Mouse (Mus musculus): ENCODE data around the gene Cacna2d1.

The Cacna2d1 gene

DNA sequence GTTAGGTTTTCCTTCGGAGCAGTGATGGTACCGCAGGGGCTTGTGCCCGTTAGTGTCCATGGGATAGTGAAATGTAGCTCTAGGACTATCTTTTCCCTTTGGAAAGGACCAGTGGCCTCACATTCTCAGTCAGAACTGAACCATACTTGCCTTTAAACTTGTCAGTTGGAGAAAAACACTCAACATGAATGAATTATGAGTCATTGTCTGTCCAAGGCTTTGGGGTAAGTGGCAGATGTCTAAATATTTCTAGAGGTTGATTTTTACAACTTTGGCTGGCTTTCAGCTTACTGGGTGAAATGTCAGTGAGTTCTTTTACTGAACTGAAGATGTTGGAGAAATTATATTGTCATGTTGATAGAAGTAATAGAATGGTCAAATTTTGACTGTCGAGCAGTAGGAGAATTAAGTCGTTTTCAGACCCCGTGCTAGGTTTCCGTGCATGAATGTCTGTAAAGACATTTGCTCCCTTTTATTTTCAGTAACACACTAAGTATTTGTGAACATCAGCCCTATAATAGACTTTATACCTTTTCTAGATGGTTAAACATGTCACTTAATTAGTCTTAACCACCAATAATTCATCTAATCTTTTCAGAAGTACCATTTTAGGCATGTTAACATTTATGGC lies 50.9 kb downstream of the Cacna2d1 start:
- DNase-seq: no peak

DNA sequence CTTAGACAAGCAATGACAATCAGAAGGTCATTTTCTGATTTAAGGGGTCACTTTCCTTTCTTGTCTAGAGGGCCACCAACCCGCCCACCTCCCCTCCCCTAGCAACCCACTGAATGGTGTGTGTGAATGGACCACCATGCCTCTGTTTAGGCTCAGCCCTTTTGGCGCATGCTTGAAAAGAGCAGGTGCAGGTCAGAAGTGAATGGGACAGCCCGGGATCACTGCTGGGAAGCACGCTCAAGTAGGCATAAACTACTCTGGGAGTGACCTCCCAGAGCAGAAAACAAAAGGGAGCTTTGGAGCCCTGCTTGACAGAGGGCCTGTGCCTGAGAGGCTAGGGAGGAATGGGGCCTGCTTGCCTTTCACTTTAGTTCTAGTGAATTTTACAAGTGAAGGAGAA lies 51.4 kb downstream of the Cacna2d1 start:
- DNase-seq: no peak

DNA sequence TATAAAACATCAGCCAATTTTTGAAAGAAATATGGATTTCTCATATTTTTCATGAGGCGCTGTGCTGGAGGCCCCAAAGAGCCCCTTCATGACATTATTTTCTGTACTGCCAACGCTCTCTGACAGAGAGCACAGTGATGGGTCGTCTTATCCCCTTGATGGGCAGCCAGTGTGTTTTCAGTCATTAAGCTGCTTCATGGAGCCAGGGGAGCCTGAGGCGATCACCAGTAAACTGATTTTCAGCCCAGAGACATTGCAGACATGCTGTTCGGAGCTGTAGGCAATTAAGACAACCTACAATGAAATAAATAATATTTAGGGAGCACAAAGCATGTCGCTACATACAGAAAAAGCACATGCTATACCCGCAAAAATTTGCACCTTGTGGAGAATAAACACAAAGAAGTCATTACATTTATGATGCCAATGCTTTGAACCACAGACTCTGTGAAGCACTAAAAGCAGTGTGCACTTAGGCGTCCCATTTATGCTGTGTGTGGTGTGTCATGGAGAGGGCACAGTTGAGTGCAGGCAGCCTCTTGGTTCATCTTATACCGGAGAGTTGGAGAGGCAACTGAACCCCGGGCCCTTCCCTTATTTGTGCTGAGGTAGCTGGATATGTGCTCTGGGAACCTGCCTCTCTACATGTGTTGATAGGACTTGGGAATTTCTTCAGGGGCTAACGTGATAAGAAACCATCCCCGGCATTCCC lies 57.1 kb downstream of the Cacna2d1 start:
- DNase-seq: no peak

DNA sequence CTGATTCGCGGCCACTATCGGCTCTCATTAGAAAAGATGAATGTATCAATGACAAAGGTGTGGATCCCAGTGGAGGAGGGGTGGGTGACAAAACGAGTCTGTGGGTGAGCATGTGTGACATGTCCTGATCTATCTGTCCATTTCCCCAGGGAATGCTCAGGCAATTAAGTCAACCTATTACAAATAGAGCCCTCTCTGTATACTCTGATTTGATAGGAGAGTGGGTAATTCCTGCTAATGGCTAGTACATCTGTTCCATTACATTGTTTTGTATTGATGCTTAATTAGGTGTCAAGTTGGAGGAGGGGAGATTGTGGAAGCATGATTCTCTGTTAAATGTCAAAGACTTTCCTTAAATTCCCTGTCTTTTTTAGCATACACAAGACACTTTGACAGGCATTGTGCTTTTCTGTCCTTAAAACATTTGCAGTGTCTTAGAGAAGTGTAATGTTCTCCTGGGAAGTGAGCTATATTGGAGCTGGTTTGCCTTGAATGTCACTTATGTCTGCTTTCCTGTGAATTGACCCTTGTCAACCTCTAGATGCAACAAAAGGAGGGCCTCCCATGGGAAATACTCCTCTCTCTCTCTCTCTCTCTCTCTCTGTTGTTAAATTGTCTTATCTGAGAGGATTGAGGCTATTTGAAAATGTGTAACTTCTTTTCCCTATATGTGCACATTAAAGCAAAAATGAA lies 58.9 kb downstream of the Cacna2d1 start:
- no peak for DNase-seq

DNA sequence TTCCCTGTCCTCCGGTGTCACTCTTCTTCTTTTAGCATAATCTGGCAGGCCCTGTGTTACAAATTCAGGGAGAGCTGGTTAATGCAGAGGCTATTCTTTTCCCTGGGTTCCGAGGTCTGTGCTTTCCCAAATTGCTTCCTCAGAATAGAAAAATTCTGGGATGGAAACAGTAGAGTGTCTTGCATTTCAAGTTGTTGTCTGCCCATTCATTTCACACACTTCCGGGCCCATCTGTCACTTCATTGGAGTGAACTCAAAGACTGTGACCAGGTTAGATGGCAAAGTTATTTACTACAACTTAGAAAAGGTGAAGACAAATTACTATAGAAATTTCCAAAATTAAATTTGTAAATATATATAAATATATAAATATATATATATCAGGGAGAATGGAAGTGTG lies 62.7 kb downstream of the Cacna2d1 start:
- DNase-seq: no peak

DNA sequence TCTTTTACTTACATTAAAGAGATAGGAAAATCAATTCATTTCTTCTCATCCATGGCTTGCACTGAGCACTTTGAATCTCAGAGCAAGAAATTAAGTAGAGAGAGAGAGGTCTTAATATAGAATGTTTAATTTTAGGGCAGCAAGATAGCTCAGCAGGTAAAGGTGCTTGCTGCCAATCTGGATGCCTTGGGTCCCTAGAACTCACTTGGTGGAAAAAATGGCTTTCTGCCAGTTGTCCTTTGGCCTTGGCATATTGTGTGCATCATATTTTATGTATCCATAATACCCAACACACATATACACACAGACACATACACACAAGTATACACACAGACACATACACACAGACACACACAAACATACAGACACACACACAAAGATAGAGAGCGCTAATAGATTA lies 63.3 kb downstream of the Cacna2d1 start:
- no peak for DNase-seq

DNA sequence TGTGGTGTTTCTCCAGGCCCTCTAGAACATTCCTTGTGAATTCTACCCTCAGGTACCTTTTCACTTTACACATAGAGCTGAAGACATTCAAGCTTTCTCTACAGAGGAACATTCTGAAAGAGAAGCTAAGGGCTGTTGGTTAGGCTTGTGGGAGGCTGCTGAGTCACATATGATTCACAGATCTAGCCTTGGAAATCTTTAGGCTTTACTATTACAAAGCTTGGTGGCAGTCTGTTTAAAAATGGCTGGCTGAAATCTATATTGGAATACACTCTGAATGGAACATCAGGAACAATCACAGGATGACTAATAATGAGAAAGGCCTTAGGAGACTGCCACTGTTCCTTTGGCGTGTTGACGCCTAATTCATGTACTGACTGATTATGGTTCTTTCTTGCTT lies 66.4 kb downstream of the Cacna2d1 start:
- no peak for DNase-seq

DNA sequence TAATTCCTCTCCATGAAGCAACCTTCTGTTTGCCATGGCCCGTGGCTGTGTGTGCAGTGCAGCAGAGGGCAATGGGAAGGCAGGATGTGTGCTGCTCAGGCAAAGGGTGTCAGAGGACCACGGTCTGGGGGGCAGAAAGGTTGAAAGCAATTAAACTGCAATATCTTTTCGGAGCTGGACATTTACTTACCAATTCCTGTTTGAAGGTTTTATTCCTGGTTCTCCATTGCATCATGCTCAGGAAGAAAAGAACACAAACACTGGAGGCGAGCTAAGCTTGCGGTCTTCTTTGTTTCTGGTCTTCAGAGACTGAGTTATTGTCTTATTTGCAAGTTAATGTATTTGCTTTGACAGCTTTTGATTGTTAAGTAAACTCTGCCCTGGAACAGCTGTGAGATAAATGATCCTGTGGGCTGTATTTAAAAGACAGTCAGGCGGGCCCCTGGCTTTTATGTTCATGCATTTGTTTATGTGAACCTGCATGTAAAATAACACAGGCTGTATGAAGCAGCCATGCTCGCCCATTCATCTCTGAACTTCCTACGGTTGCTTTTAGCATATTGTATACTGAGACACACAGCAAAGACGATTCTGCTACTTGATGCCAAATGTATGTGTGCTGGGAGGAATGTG lies 68.1 kb downstream of the Cacna2d1 start:
- no peak for DNase-seq

DNA sequence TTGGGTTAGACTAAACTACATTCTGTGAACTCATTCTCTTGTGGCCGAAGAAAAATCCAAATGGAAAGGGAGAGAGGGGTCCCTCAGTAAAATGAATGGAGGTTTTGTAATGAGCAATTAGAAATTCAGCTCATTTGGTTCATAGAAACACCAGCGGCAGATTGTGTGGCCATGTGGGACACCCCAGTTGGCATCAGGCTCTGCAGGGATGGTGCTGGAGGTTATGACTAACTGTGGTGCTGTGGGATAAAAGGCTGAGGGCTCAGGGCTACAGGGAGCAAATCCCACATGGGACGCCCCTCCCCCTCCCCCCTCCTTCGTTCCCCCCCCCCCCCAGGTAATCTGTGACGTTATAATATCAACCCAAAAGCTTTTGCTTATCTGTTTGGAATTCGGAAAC lies 69.8 kb downstream of the Cacna2d1 start:
- DNase-seq: no peak

DNA sequence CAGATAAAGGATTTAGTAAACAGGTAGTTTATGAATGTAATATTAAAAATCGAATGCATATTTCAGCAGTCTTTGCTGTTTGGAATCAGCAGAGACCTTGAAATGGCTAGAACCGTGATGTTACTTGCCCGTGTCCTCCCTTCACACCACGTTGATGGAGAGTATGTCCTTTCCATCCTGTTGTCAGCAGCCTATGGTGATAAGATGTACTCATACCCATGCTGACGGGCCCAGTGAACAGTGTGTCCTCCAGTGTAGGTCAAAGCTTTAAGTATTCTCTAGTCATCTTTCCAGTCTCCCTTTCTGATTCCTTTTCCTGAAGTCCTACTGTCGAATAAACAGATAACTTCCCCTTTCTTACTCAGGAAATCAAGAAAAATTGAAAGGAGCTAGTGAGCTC lies 72.5 kb downstream of the Cacna2d1 start:
- no peak for DNase-seq

DNA sequence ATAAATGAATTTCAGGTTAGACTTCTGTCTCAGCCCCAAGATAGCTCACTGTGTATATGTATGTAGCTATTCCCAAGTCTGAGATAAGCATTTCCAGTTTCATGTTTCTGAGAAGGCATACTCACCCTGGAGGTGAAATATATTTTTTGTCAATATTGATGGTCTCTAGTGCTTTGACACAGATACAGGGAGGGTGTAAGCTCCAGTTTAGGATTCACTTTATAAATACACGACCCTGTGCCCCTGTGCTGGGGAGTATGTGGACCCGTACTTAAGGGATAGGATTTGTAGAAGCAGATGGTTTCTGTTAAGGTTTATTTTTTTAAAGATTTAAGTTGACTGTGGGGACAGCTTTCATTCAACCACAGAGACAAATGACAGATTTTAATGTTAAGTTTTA lies 79.2 kb downstream of the Cacna2d1 start:
- DNase-seq: no peak

DNA sequence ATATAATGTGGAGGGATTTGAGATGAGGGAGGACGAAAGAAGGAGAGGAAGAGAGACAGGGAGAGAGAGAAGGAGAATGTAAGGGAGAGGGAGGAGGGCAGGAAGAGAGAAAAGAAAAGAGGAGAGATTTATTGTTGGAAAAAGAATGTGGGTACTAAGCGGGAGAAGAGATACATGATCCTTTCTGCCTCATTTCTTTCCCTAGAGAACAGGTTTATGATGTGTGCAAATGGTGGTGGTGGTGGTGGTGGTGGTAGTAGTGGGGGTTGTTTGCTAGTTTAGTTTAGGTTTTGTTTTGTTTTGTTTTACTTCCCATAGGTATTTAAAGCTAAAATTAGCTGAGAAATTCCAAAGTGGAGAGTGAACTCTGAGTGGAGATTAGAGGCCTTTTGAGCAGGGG lies 79.9 kb downstream of the Cacna2d1 start:
- no peak for DNase-seq

DNA sequence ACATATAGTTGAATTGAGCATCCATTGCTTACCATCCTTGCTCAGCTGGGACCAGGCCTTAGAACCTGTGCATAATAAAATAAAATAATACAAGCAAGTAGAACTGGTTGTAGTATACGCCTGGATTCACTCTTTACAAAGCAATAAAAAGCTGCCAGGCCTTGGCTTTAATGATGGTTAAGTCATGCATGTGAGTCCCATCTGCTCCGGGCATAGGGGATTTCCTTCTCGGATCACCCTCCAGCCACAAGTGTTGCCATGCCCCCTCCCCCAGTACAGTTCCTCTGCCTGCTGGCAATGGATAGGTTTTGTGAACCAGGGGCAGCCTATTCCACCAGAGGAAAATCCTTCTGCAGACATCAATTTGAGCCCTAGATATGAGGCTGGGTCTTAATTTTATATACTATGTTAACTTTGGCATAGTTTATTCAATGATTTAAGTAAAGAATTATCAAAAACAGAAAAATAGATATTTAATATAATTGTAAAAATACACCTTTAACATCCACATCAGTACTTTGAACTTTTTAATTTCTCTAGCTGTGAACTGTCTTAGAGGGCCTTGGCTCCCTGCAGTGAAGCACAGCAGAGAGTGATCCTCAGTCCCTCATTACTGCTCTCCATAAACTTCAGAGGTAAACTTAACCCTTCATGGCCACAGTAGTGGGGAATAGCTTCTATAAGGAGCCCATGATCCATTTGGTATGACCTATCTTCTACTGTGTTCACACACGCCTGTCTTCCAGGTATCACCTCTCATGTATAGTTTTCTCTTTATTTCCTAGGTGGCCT lies 90.3 kb downstream of the Cacna2d1 start:
- DNase-seq: no peak

DNA sequence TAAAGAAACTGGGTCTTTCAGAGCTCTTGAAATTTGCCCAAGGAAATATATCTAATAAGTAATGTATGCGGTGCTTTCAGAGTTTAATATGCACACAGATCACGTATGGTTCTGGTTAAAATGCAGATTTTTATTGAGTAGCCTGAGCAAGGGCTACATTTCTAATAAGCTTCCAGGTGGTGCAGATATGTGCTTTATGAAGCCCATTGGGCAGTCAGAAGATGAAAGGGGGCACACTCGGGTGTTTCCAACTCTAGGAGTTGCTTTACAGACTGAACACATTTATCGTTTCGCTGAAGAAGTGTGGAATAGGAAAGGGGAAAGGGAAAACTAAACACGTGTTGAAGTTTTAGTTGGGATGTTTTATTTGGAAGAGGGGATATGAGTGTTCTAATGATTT lies 94.4 kb downstream of the Cacna2d1 start:
- DNase-seq: no peak

DNA sequence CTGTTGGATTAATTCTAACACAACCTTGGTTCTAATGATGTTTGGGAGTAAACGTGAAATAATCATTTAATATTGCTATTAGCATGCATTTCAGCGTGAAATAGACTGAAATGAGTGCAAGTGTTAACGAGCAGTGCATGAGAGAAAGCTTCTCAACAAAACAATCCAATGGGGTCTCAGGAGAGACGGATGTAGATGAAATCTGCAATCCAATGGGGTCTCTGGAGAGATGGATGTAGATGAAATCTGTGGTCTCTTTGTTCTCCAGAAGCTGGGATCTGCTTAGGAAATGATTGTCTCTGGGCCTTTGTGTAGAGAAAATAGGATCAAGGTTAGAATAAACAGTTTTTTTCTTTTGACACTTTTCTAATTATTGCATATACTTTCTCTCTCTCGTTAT lies 95.0 kb downstream of the Cacna2d1 start:
- DNase-seq: no peak

DNA sequence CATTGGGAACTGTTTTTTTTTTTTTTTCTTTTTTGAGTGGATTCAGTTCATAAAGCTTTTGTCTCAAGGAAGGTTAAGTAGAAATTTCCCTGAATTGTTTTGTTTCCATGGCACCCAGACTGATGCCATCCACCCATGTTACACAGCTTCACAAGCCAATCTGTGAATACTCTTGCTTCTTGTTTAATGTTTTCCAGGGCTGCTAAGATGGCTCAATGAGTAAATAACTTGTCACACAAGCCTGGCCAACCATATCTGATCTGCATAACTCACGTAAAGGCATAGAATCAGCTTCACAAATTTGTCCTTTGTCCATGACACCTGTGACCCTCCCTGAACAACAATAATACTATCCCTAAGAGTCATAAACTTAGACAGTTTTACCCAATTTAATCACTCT lies 99.1 kb downstream of the Cacna2d1 start:
- DNase-seq: no peak

DNA sequence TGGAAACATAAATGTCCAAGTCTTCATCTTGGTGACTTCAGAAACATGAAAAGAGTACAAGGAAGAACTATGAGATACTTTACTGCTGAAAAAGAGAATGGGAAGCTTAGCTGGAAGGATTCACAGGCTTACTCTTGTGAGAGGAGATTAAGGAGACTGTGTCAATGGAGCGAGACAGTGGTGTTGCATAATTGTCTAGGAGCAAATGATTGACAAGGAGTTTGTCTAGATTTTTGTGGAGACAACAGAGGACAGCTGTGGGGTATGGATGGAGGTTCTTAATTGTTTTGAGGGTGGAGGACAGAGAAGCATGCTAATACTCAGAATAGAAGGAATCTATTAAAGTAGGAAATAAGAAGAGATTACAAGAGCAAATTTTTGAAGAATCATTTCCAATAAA lies 100.8 kb downstream of the Cacna2d1 start:
- no peak for DNase-seq

DNA sequence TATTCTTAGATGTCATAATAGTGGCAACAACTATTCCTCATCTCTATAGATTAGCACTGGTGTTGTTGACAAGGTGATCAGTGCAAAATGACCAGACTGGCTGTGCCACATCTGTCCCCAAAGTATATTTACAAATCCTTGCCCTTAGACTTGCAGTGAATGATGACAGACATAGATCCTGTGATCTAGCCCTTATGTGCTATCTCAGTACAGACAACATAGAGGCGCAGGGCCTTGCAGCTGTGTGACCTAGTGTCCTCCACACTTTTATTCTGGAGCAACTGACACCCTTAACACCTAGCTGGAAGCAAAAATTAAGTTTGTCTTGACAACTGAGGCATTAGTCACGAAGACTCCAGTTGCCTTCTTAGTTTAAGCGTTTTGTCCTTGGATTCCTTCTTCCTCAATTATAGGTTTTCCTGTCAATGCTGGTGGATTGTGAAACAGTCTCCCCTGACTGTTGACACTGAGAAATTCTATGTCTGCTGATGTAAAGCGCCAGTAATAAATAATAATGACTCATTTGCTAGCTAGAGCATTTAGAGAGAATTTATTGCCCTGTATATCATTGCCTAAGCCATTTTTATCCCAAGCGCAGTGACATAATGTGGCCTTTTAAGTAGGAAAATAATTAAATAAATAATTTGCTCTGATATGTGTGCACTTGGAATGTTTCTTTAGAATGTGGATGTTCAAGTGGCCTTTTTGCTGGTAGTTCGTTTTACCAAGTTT lies 110.8 kb downstream of the Cacna2d1 start:
- no peak for DNase-seq

DNA sequence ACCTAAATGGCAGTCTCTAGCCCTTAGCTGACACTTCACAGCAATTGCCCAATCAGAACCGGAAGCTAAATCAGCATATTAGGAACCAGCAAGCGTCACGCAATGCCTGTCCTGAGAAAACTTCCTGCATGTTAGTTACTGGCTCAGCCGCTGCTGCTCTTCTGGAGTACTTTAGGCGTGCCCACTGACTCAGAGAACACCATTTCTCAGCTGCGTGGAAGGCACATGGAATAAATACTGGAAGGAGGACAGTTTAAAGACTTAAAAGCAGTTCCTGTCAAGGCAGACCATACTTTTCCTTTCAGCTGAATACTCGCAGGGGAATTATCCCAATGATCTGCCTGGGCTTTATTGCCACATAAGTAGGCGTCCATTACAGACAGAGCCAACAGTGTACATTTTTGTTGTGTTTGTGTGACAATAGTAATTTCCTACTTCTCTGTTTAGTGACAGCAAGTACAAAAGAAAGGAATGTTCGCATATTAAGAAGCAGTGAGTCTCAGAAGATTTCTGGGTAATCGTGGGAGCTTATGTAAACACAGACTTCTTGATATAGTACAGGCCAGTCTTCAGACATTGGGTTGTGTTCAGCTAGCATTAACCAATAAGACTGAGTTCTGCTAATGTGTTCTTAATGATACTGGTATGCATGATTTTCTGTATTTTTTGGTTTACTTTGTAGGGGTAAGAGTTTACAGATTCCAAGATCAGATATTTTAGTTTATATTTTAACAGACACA lies 113.1 kb downstream of the Cacna2d1 start:
- peak; percentile 37 for DNase-seq

DNA sequence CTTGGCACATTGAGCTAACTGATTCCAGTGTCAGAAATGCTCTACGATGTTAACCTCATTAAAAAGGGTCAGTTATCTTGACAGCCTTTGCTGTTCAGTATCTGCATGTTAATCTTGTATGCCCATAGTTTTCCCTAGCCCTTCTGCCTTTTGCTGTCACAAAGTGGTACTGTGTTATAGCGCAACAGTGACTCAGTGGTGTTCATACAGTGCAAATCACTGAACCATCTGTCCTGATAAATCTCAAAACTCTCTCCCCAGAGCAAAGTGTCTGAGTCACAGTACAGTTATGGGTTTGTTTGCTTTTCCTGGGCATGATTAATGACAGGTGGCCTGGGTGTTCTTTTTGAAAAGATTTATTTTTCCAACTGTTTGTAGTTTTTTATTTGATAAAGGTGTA lies 122.3 kb downstream of the Cacna2d1 start:
- no peak for DNase-seq

DNA sequence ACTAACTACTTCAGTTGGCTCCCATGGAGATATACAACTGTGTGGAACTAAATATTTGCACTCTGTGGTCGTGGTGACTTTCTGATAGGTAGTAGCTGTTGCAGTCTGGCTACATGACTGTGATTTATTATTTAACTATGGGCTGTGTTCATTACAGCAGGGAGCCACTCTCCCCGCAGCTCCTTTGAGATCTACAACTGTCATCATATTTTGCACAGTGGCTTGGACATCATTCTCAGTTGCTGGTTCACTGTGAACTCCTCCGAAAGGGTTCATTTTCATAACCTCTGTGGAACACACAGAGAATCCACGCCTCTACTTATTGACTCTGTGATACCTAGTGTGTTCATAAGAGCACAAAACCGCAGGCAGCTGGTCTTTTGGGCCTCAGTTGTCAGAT lies 128.3 kb downstream of the Cacna2d1 start:
- DNase-seq: no peak

DNA sequence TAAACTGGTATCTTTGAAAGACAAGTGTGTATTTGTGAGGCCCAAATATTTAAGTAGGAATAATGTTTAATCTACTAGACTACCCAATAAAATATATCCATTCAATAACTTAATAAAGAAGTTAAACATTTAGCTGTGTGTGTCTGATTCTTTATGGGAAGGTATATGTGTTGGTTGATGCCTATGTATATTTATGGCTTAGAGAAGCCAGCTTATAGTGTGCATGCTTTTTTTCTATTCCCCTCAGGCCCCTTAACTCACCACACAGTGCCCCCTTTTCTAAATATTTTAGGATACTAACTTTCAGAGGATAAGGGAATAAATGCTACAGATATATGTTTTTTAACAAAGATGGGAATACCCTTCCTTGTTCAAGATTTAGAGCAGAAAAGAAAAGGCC lies 128.8 kb downstream of the Cacna2d1 start:
- DNase-seq: no peak
